Mouse (Mus musculus) CH12.LX (cell line): ENCODE data around the gene Cldn14. TPM values are rescaled to one million over a fixed set of nuclear protein-coding genes. Genes with fewer than 3 reads are reported as not detected.
A peak's percentile ranks its signal among the peaks of the same experiment; 100 is the strongest.
"Not testable (repeated sequence)": the region's sequence is repeated elsewhere in the genome, so short reads cannot be mapped to it uniquely, and the experiment has no call there.

Experiments used
- DNase-seq: peaks from one replicate; pipeline ENCODE4 v3.0.0-alpha.2; 2013; ENCODE audit errors: extremely low read depth
- H3K27ac ChIP-seq: 2 replicates; pipeline ENCODE4 v1.5.1; 2012; ENCODE audit warnings: low read depth, mild to moderate bottlenecking, control low read depth, moderate library complexity; ENCODE audit not compliant: insufficient read depth
- H3K27me3 ChIP-seq: replicated peaks from 2 replicates; pipeline ENCODE3; 2012; ENCODE audit warnings: inconsistent platforms
- H3K36me3 ChIP-seq, 2 experiments: replicated peaks in 1 of 2; 2 replicates each; pipeline versions ENCODE3 to v1.6.1; 2012; ENCODE audit warnings: inconsistent platforms in 1 of 2, low read length in 1 of 2, mild to moderate bottlenecking in 1 of 2, mixed read lengths in 1 of 2, moderate library complexity in 1 of 2; ENCODE audit not compliant: control insufficient read depth in 1 of 2, insufficient read depth in 1 of 2
- H3K4me1 ChIP-seq, 2 experiments: 2 replicates each; pipeline ENCODE4 v1.6.1; 2012; ENCODE audit warnings: inconsistent platforms in 1 of 2, moderate library complexity in 1 of 2; ENCODE audit not compliant: insufficient read depth in 2 of 2, control insufficient read depth in 1 of 2
- H3K4me2 ChIP-seq: 2 replicates; pipeline ENCODE4 v1.6.1; 2012; ENCODE audit warnings: low read depth, mild to moderate bottlenecking, control low read depth; ENCODE audit not compliant: poor library complexity, insufficient read depth, severe bottlenecking
- H3K4me3 ChIP-seq, 3 experiments: fragments of 150-350 bp in 1 of 3; sonication (generic) in 1 of 3; replicated peaks in 1 of 3; 2 replicates each; pipeline versions ENCODE3 to v1.5.1; 2011 to 2012; ENCODE audit warnings: low read depth in 2 of 3, low read length in 2 of 3, mild to moderate bottlenecking in 2 of 3, moderate library complexity in 2 of 3, control low read depth in 1 of 3, improper control_type of control experiment in 1 of 3, inconsistent platforms in 1 of 3, mixed read lengths in 1 of 3; ENCODE audit not compliant: poor library complexity in 1 of 3
- H3K79me2 ChIP-seq: replicated peaks from 2 replicates; pipeline ENCODE4 v1.6.1; 2012; ENCODE audit warnings: mild to moderate bottlenecking, moderate library complexity; ENCODE audit not compliant: control insufficient read depth, poor library complexity, insufficient read depth, severe bottlenecking; ENCODE audit errors: extremely low read depth
- H3K9ac ChIP-seq: 2 replicates; pipeline ENCODE4 v1.6.1; 2012; ENCODE audit warnings: low read depth, mild to moderate bottlenecking, control low read depth, moderate library complexity; ENCODE audit not compliant: insufficient read depth
- H3K9me3 ChIP-seq: replicated peaks from 2 replicates; pipeline ENCODE3; 2012; ENCODE audit warnings: low read length, inconsistent platforms, mixed read lengths
- BHLHE40 ChIP-seq: IDR thresholded peaks from 2 replicates; pipeline ENCODE4 v1.6.1; 2011; ENCODE audit warnings: mild to moderate bottlenecking, low read depth, low read length, improper control_type of control experiment
- CHD2 ChIP-seq: IDR thresholded peaks from 2 replicates; pipeline ENCODE4 v1.6.1; 2011; ENCODE audit warnings: low read length, improper control_type of control experiment
- CTCF ChIP-seq, 2 experiments: IDR thresholded peaks in 1 of 2; conservative IDR thresholded peaks in 1 of 2; 2 replicates each; pipeline ENCODE4 v1.5.1; 2011 to 2012; ENCODE audit warnings: low read depth in 2 of 2, low read length in 2 of 2, improper control_type of control experiment in 1 of 2, inconsistent platforms in 1 of 2, mild to moderate bottlenecking in 1 of 2, moderate library complexity in 1 of 2
- ETS1 ChIP-seq: conservative IDR thresholded peaks from 2 replicates; pipeline ENCODE4 v1.6.1; 2012; ENCODE audit warnings: low read depth, mild to moderate bottlenecking, inconsistent platforms, low read length, improper control_type of control experiment, moderate library complexity
- HCFC1 ChIP-seq: IDR thresholded peaks from 2 replicates; pipeline ENCODE4 v1.6.1; 2012; ENCODE audit warnings: low read depth, mild to moderate bottlenecking, inconsistent platforms, low read length, improper control_type of control experiment
- IRF4 ChIP-seq: IDR thresholded peaks from 2 replicates; pipeline ENCODE4 v1.6.1; 2014; ENCODE audit warnings: low read depth, mild to moderate bottlenecking, inconsistent platforms, low read length, improper control_type of control experiment
- JUND ChIP-seq: conservative IDR thresholded peaks from 2 replicates; pipeline ENCODE4 v1.6.1; 2011; ENCODE audit warnings: low read depth, low read length, improper control_type of control experiment
- KAT2A ChIP-seq: IDR thresholded peaks from 2 replicates; pipeline ENCODE4 v1.6.1; 2012; ENCODE audit warnings: low read length, improper control_type of control experiment, inconsistent platforms; ENCODE audit not compliant: insufficient replicate concordance
- MAFK ChIP-seq: IDR thresholded peaks from 2 replicates; pipeline ENCODE4 v1.6.1; 2011; ENCODE audit warnings: low read length, improper control_type of control experiment; ENCODE audit not compliant: insufficient replicate concordance
- MYC ChIP-seq: IDR thresholded peaks from 2 replicates; pipeline ENCODE4 v1.6.1; 2011; ENCODE audit warnings: low read depth, mild to moderate bottlenecking, improper control_type of control experiment, low read length
- NELFE ChIP-seq: IDR thresholded peaks from 2 replicates; pipeline ENCODE4 v1.6.1; 2011; ENCODE audit warnings: low read depth, low read length, improper control_type of control experiment
- NRF1 ChIP-seq: IDR thresholded peaks from 2 replicates; pipeline ENCODE4 v1.6.1; 2014; ENCODE audit warnings: low read depth, mild to moderate bottlenecking, inconsistent platforms, low read length, improper control_type of control experiment, moderate library complexity
- PAX5 ChIP-seq: IDR thresholded peaks from 2 replicates; pipeline ENCODE4 v1.6.1; 2012; ENCODE audit warnings: low read length, inconsistent platforms, mixed read lengths
- POLR2A ChIP-seq: IDR thresholded peaks from 2 replicates; pipeline ENCODE4 v1.6.1; 2011; ENCODE audit warnings: low read depth, mild to moderate bottlenecking, improper control_type of control experiment, low read length
- RAD21 ChIP-seq: IDR thresholded peaks from 2 replicates; pipeline ENCODE4 v1.6.1; 2011; ENCODE audit warnings: low read depth, mild to moderate bottlenecking, low read length, improper control_type of control experiment, moderate library complexity
- RCOR1 ChIP-seq: conservative IDR thresholded peaks from 2 replicates; pipeline ENCODE4 v1.6.1; 2012; ENCODE audit warnings: low read depth, mild to moderate bottlenecking, inconsistent platforms, low read length, improper control_type of control experiment
- SMC3 ChIP-seq: IDR thresholded peaks from 2 replicates; pipeline ENCODE4 v1.6.1; 2011; ENCODE audit warnings: low read depth, low read length, improper control_type of control experiment
- TBP ChIP-seq: conservative IDR thresholded peaks from 2 replicates; pipeline ENCODE4 v1.6.1; 2011; ENCODE audit warnings: low read depth, low read length, improper control_type of control experiment
- TCF12 ChIP-seq: IDR thresholded peaks from 2 replicates; pipeline ENCODE4 v1.6.1; 2014; ENCODE audit warnings: low read depth, mild to moderate bottlenecking, inconsistent platforms, low read length, improper control_type of control experiment
- ZKSCAN1 ChIP-seq: IDR thresholded peaks from 2 replicates; pipeline ENCODE4 v1.6.1; 2012; ENCODE audit warnings: low read depth, inconsistent platforms, low read length, improper control_type of control experiment, borderline replicate concordance
- ZNF384 ChIP-seq: IDR thresholded peaks from 2 replicates; pipeline ENCODE4 v1.6.1; 2012; ENCODE audit warnings: low read depth, low read length, improper control_type of control experiment, inconsistent platforms
- dilution Hi-C: fragments of 300-500 bp; cut with MboI; formaldehyde crosslinking; loops from 2 replicates; pipeline ENCODE4 v1.14.3; 2020; ENCODE audit warnings: low sequenced_read_pairs; ENCODE audit not compliant: extremely low pct_unique_long_range_greater_than_20kb, extremely low pct_ligation_motif_present
- in situ Hi-C: fragments of 300-500 bp; cut with MboI; formaldehyde crosslinking; loops from 3 replicates; pipeline ENCODE4 v1.14.3; 2019; ENCODE audit warnings: low sequenced_read_pairs, low pct_ligation_motif_present, low pct_unique_long_range_greater_than_20kb, mixed read lengths
- polyA plus RNA-seq: library from polyadenylated mRNA; unstranded; fragments of >175 nt; gene quantifications from 2 replicates; pipeline ENCODE4 v1.2.1, GENCODE M21; 2012; ENCODE audit warnings: low read depth; ENCODE audit not compliant: insufficient read length
- total RNA-seq, 2 experiments: library from RNA; depleted of rRNA; stranded (reverse); fragments of 300-350 nt in 1 of 2; fragments of >200 nt in 1 of 2; gene quantifications; 2 replicates each; pipeline ENCODE4 v1.2.3; 2012 to 2014

Cldn14 gene
- total and polyA plus RNA-seq, 3 experiments, result 0.15 to 0.25 (median 0.21) TPM

DNA sequence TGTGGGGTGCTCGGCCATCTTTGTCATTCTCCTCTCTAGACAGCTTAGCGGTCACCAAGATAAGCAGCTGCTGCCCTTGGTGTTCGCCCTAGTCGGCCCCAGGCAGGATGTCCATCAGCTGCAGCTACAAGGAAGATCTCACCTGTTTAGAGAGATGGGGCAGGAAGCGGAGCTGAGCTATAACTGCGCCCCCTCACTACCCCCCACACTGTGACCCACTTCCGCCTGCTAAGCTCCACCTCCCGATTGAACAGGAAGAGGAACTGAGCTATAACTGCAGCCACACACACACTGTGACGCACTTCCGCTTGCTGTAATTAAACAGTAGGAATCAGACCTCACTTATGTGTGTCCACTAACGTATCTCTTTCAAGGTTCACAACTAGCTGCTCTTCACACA lies 26.3 kb downstream of the Cldn14 start:
- no peak overlapping the region for H3K27ac ChIP-seq
- no peak overlapping the region for H3K4me3 ChIP-seq
- no peak overlapping the region for H3K4me2 ChIP-seq
- no peak overlapping the region for H3K9ac ChIP-seq
- TF ChIP-seq ETS1 (no peak), PAX5 (no peak), NRF1 (no peak), CTCF (conservative IDR thresholded peaks at IDR 0.05 in 1 of 2, IDR thresholded peaks at IDR 0.05 in 1 of 2; ENCODE audit: low read depth in 2 of 2, low read length in 2 of 2) (no peak), JUND (no peak), RCOR1 (no peak), POLR2A (no peak), SMC3 (no peak), MAFK (no peak), KAT2A (no peak), TBP (no peak), RAD21 (no peak), HCFC1 (no peak), NELFE (no peak), CHD2 (no peak), TCF12 (no peak), MYC (no peak), BHLHE40 (no peak), IRF4 (no peak)
- H3K79me2 ChIP-seq, result no peaks in the 10 kb centered on the region
- H3K9me3 ChIP-seq, result peaks cover 5% of the 10 kb centered on the region
- DNase-seq, result no peak
- H3K27me3 ChIP-seq, result no peaks in the 10 kb centered on the region
- H3K4me1 ChIP-seq, result peaks cover 17 to 51% of the 10 kb centered on the region in 2 experiments
- dilution Hi-C loops, result no loop called here
- in situ Hi-C loops, result no loop called here
- no peaks in the 10 kb centered on the region for H3K36me3 ChIP-seq

- H3K4me3 ChIP-seq, result no peak overlapping the region
- no peak for DNase-seq
- H3K27me3 ChIP-seq, result no peaks in the 10 kb centered on the region
- in situ Hi-C loops (no loop called here), dilution Hi-C loops (no loop called here)
- no peaks in the 10 kb centered on the region for H3K36me3 ChIP-seq
- peaks cover 17 to 52% of the 10 kb centered on the region in 2 experiments for H3K4me1 ChIP-seq
- no peak overlapping the region for H3K27ac ChIP-seq
- TF ChIP-seq ZNF384 (peak; percentile 17; the same call in 1 of the 2 replicates), ZKSCAN1 (no peak), BHLHE40 (peak; percentile 30)
- peaks cover 7% of the 10 kb centered on the region for H3K9me3 ChIP-seq
- no peak overlapping the region for H3K4me2 ChIP-seq
- H3K9ac ChIP-seq, result no peak overlapping the region
- H3K79me2 ChIP-seq, result no peaks in the 10 kb centered on the region
Observed at GRCm38 (mm10) chr16:93981190-93981841, 27.3 kb downstream of the Cldn14 start.

DNA sequence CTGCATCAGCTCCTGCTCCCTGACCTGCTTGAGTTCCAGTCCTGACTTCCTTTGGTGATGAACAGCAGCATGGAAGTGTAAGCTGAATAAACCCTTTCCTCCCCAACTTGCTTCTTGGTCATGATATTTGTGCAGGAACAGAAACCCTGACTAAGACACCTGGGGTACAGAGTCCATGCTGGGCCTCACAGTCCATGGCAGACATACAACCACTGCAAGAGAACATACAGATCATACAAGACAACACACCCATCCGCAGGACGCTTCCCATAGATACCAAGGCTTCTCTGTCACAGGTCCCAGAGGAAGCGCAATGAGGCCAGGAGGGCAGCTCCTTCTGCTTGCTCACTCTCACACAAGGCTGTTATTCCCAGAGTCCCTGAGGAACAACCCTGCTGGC lies 28.3 kb downstream of the Cldn14 start:
- DNase-seq, dilution Hi-C loops, H3K36me3 ChIP-seq, H3K79me2 ChIP-seq, H3K27me3 ChIP-seq, H3K4me2 ChIP-seq, H3K4me3 ChIP-seq, H3K9ac ChIP-seq, in situ Hi-C loops, H3K27ac ChIP-seq: not testable (repeated sequence)
- Histone ChIP-seq H3K9me3 (peaks cover 14% of the 10 kb centered on the region), H3K4me1 (peaks cover 17 to 52% of the 10 kb centered on the region in 2 experiments)
